Mouse (Mus musculus) embryonic facial prominence, embryonic 10.5 days (tissue): Measurements from ENCODE around the gene Cd300e. TPM values are rescaled to one million over a fixed set of nuclear protein-coding genes. Genes with fewer than 3 reads are reported as not detected.

ENCODE experiments used
- DNase-seq: peaks from one replicate; pipeline ENCODE4 v3.0.0-alpha.2; 2017; ENCODE audit warnings: low spot score
- H3K27ac ChIP-seq: fragments of 300-500 bp; sonication (generic); replicated peaks from 2 replicates; pipeline ENCODE4 v1.5.1; 2016; ENCODE audit warnings: mild to moderate bottlenecking
- H3K27me3 ChIP-seq: fragments of 300-500 bp; sonication (generic); replicated peaks from 2 replicates; pipeline ENCODE4 v1.6.1; 2016; ENCODE audit warnings: low read depth, mild to moderate bottlenecking; ENCODE audit not compliant: poor library complexity, severe bottlenecking
- H3K36me3 ChIP-seq: fragments of 300-500 bp; sonication (generic); replicated peaks from 2 replicates; pipeline ENCODE4 v1.6.1; 2016; ENCODE audit warnings: mild to moderate bottlenecking, moderate library complexity
- H3K4me1 ChIP-seq: fragments of 300-500 bp; sonication (generic); 2 replicates; pipeline ENCODE4 v1.6.1; 2016
- H3K4me3 ChIP-seq: fragments of 300-500 bp; sonication (generic); 2 replicates; pipeline ENCODE4 v1.5.1; 2016; ENCODE audit warnings: mild to moderate bottlenecking, moderate library complexity
- H3K9me3 ChIP-seq: fragments of 300-500 bp; sonication (generic); 2 replicates; pipeline ENCODE4 v1.6.1; 2016; ENCODE audit warnings: mild to moderate bottlenecking
- WGBS: fragments of 180-500 bp; shearing (Covaris S2); methylation state at CpG from one replicate; pipeline ENCODE4 v1.1.7; 2016; 5-methylcytosine and 5-hydroxymethylcytosine counted together
- polyA plus RNA-seq: library from polyadenylated mRNA; unstranded; fragments of >200 nt; fragmentation: Nextera tagmentation; extraction: Ambion mirVana; gene quantifications from 2 replicates; pipeline ENCODE4 v1.2.1, GENCODE M21; 2016

Cd300e gene
- not detected in 2 replicates for polyA plus RNA-seq

GRCm38 (mm10) chr11:115062077-115062476 lies at the start of gene Cd300e:
Gene Cd300e (minus strand): TSS chr11:115062177.
- no peaks in the 10 kb centered on the region; the same call in 1 of the 2 replicates for H3K4me1 ChIP-seq
- no peaks in the 10 kb centered on the region for H3K36me3 ChIP-seq
- no peak within 1 kb of the TSS for H3K4me3 ChIP-seq
- 0 out of 2 replicates have a peak, but pooled peaks cover 4% of the 10 kb centered on the region for H3K27me3 ChIP-seq
- no peak for DNase-seq
- no peak within 1 kb of the TSS for H3K27ac ChIP-seq
- H3K9me3 ChIP-seq, result no peaks in the 10 kb centered on the region
- 47% methylated on average over 5 of the region's 5 CpGs for WGBS

GRCm38 (mm10) chr11:115110271-115110670 lies 48.3 kb upstream of the Cd300e start:
- 83% methylated on average over 4 of the region's 5 CpGs for WGBS
- Histone ChIP-seq H3K27ac (no peak overlapping the region), H3K4me3 (no peak overlapping the region), H3K27me3 (no peaks in the 10 kb centered on the region), H3K36me3 (no peaks in the 10 kb centered on the region), H3K9me3 (no peaks in the 10 kb centered on the region), H3K4me1 (peaks cover 10% of the 10 kb centered on the region; the same call in 1 of the 2 replicates)
- no peak for DNase-seq

- no peak for DNase-seq
- Histone ChIP-seq H3K27me3 (no peaks in the 10 kb centered on the region), H3K4me3 (no peak overlapping the region), H3K4me1 (peaks cover 31% of the 10 kb centered on the region), H3K9me3 (0 out of 2 replicates have a peak, but pooled peaks cover 2% of the 10 kb centered on the region), H3K36me3 (no peaks in the 10 kb centered on the region), H3K27ac (no peak overlapping the region)
- WGBS, result 89% methylated on average over 8 of the region's 8 CpGs
Observed at GRCm38 (mm10) chr11:115108176-115108575, 46.2 kb upstream of the Cd300e start.

DNA sequence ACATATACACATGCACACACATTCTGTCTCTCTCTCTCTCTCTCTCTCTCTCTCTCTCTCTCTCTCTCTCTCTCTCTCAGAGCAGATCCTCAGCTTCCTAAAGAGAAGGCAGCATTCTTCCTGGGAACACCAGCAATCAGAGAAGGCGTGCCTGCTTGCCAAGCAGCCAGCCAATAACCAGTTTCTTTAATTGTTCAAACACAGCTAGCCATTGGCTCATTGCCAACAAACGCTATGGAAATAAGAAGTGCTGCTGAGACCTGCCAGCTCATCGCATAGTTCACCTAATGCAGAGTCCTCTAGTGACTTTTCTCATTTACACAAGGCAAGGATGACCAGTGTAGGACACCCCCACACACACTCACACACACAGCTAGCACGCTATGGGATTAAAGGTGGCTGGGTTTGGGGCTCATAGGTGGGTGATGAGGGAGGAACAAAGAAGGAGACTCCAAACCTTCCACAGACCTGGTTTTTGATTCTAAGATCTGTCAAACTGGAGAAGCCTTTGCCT lies 45.5 kb upstream of the Cd300e start:
- no peak overlapping the region for H3K4me3 ChIP-seq
- H3K4me1 ChIP-seq, result peaks cover 38% of the 10 kb centered on the region
- no peak overlapping the region for H3K27ac ChIP-seq
- DNase-seq, result no peak
- H3K36me3 ChIP-seq, result no peaks in the 10 kb centered on the region
- WGBS, result 64% methylated on average over 4 of the region's 4 CpGs
- no peaks in the 10 kb centered on the region for H3K27me3 ChIP-seq
- 0 out of 2 replicates have a peak, but pooled peaks cover 2% of the 10 kb centered on the region for H3K9me3 ChIP-seq

GRCm38 (mm10) chr11:115106638-115107037 lies 44.7 kb upstream of the Cd300e start:
- H3K4me3 ChIP-seq, result no peak overlapping the region
- H3K36me3 ChIP-seq, result no peaks in the 10 kb centered on the region
- H3K27me3 ChIP-seq, result no peaks in the 10 kb centered on the region
- 84% methylated on average over 2 of the region's 2 CpGs for WGBS
- peaks cover 44% of the 10 kb centered on the region for H3K4me1 ChIP-seq
- no peak for DNase-seq
- 0 out of 2 replicates have a peak, but pooled peaks cover 2% of the 10 kb centered on the region for H3K9me3 ChIP-seq
- H3K27ac ChIP-seq, result no peak overlapping the region

GRCm38 (mm10) chr11:115104769-115105563 lies 43.0 kb upstream of the Cd300e start:
- DNase-seq, result peak; percentile 21
- H3K27ac ChIP-seq, result peak overlapping the region; percentile 55; the same call in 1 of the 2 replicates
- H3K27me3 ChIP-seq, result no peaks in the 10 kb centered on the region
- H3K4me3 ChIP-seq, result no peak overlapping the region
- peaks cover 61% of the 10 kb centered on the region for H3K4me1 ChIP-seq
- no peaks in the 10 kb centered on the region for H3K36me3 ChIP-seq
- 0 out of 2 replicates have a peak, but pooled peaks cover 2% of the 10 kb centered on the region for H3K9me3 ChIP-seq
- WGBS, result 53% methylated on average over 8 of the region's 8 CpGs

DNA sequence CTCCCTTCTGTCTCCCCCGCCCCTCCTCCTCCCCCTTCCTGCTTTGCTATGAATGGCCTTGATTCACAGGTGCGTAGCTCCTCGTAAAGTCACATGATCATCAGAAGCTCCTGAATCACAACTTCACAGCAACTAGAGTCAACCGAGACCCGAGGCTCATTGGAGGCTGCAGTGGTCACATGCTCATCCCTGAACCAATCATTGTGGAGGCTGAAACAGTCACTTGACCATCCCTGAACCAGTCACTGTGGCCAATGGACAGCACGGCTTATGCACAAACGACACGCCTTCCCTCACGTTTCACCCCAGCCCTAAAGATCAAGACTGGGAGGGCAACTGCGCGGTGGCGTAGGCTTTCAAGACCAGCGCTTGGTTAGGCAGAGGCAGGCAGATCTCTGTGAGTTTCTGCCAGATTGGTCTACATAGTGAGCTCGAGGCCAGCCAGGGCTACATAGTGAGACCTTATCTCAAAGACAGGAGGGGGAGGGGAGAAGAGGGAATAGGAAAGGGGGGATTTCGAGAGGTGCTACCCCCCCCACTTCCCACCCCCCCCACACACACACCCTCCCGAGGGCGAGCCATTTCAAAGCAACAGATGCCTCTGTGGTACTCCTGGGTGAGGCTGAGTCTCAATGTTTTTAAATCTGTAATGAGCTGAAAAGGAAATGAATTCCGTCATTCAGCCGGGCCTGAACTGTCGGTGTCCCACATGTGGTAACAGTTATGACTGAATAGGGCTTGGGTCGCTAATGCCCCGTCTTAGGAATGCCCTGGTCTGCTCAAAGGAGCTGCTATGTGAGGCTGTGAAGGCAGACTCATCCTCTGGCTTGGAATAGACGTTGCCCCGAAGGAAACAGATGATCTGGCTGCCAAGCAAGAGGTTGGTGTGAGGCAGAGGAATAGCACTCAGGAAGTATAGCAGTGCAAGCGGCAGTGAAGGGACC lies 41.8 kb upstream of the Cd300e start:
- Histone ChIP-seq H3K36me3 (no peaks in the 10 kb centered on the region), H3K27me3 (no peaks in the 10 kb centered on the region), H3K4me1 (peaks cover 73% of the 10 kb centered on the region), H3K4me3 (no peak overlapping the region), H3K27ac (peak overlapping the region; percentile 55), H3K9me3 (0 out of 2 replicates have a peak, but pooled peaks cover 2% of the 10 kb centered on the region)
- DNase-seq, result peak; percentile 69
- WGBS, result 66% methylated on average over 25 of the region's 25 CpGs

DNA sequence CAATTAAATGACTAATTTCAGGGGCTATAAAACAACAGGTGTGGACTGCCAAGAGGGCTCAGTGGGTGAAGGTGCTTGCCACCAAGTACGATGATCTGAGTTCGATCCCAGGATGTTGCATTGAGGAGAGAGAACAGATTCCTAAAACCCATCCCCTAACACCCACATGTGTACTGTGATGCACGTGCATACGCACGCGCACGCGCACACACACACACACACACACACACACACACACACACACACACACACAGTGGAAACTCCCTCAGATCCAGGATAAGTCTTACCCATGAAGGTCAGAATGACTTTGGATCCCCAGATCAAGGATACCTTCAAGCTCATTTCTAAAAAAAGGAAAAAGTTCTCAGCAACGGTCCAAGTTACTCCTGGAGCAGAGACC lies 40.1 kb upstream of the Cd300e start:
- Histone ChIP-seq H3K36me3 (no peaks in the 10 kb centered on the region), H3K27me3 (no peaks in the 10 kb centered on the region), H3K4me3 (no peak overlapping the region), H3K9me3 (0 out of 2 replicates have a peak, but pooled peaks cover 2% of the 10 kb centered on the region), H3K4me1 (peaks cover 75% of the 10 kb centered on the region), H3K27ac (no peak overlapping the region)
- no peak for DNase-seq
- 93% methylated on average over 9 of the region's 9 CpGs for WGBS

DNA sequence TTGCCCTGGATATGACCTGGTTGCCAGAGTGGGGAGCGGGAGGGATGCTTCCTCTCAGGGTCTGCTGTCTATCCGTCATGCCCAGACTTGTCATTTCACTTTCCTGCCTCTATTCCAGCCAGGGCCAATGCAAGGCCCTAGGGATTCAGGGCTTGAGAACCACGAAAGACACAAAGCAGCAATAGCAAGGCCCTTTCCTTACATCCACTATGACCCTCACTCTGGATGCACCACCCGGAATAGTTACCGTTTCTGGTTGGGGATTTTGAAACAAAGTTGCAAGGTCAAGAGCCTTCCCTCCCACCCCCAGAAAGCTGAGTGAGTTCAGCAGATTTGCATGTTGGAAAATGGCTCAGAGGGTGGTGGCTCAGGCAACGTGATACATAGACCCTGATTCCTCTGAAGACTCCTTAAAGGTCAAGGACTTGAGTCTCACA lies 39.7 kb upstream of the Cd300e start:
- Histone ChIP-seq H3K4me3 (no peak overlapping the region), H3K36me3 (no peaks in the 10 kb centered on the region), H3K27me3 (no peaks in the 10 kb centered on the region), H3K27ac (peak overlapping the region; percentile 55; the same call in 1 of the 2 replicates), H3K9me3 (0 out of 2 replicates have a peak, but pooled peaks cover 2% of the 10 kb centered on the region), H3K4me1 (peaks cover 78% of the 10 kb centered on the region)
- no peak for DNase-seq
- 47% methylated on average over 6 of the region's 6 CpGs for WGBS

DNA sequence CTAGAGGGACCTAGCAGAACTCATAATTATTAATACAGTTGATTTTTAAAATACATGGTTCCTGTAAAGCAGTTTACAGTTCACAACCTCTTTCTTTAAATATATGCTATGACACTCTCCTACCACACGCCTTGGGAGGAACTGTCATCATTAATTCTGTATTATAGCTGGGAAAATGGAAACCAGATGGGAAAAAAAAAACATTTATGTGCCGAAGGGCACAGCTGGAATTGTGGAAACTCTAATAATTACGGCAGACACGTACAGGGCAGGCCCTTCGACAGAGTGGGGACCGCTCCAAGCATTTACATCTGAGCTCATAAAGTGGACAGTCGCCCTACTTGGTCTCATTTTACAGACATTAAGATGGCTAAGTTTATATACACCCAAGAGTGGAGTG lies 38.8 kb upstream of the Cd300e start:
- peak; percentile 51 for DNase-seq
- Histone ChIP-seq H3K4me3 (no peak overlapping the region), H3K27ac (0 out of 2 replicates have a peak overlapping the region, but pooled peaks have one; percentile 55), H3K36me3 (no peaks in the 10 kb centered on the region), H3K27me3 (no peaks in the 10 kb centered on the region), H3K9me3 (0 out of 2 replicates have a peak, but pooled peaks cover 2% of the 10 kb centered on the region), H3K4me1 (peaks cover 78% of the 10 kb centered on the region)
- WGBS, result 32% methylated on average over 7 of the region's 7 CpGs

- Histone ChIP-seq H3K4me1 (peaks cover 77% of the 10 kb centered on the region), H3K27me3 (no peaks in the 10 kb centered on the region), H3K27ac (peak overlapping the region; percentile 59; the same call in 1 of the 2 replicates), H3K9me3 (0 out of 2 replicates have a peak, but pooled peaks cover 2% of the 10 kb centered on the region), H3K4me3 (no peak overlapping the region), H3K36me3 (no peaks in the 10 kb centered on the region)
- DNase-seq, result no peak
- 62% methylated on average over 5 of the region's 5 CpGs for WGBS
Observed at GRCm38 (mm10) chr11:115100032-115100621, 38.1 kb upstream of the Cd300e start.
